Mouse (Mus musculus): ENCODE data around the gene Rasgrf1.

DNA sequence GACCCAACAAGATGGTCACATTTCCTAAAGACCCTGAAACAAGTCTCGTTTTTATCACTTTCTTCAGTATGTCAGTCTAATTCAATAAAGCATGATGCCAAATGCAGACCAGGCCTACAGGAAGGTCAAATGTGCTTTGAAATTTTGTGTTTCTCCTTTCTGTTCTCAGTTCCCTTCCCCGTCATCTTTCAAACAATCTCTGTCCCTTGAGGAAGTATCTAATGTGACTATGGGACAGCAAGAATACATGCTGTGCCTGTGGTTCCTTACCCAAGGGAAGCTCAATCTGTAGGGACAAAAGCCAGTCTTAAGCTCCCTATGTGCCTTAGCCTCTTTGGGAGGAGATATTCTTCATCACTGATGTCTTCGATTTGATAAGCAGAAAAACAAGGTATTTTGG lies 104.9 kb downstream of the Rasgrf1 start:
- TF ChIP-seq CTCF (IDR thresholded peaks at IDR 0.05; ENCODE audit: borderline replicate concordance, insufficient read depth, low read length) (no peak), POLR2A (IDR thresholded peaks at IDR 0.05; ENCODE audit: low read depth, low read length) (no peak)
